Mouse (Mus musculus) midbrain, postnatal 0 days (tissue): ENCODE results near the gene Atoh8. TPM values are rescaled to one million over a fixed set of nuclear protein-coding genes. Genes with fewer than 3 reads are reported as not detected.

Source experiments
- ATAC-seq: fragments of 200-750 bp; cut with Nextera tagmentation; 2 replicates; pipeline ENCODE4 v1.8.0; 2017; ENCODE audit warnings: moderate number of reproducible peaks, mild to moderate bottlenecking, moderate TSS enrichment, moderate library complexity; ENCODE audit not compliant: low FRiP score
- DNase-seq: peaks from one replicate; pipeline ENCODE4 v3.0.0-alpha.2; 2015; ENCODE audit warnings: low spot score
- H3K27ac ChIP-seq: fragments of 300-500 bp; sonication (generic); 2 replicates; pipeline ENCODE4 v1.5.1; 2014; ENCODE audit warnings: low read depth, mild to moderate bottlenecking, low read length, mixed read lengths
- H3K27me3 ChIP-seq: fragments of 300-500 bp; sonication (generic); 2 replicates; pipeline ENCODE4 v1.6.1; 2014; ENCODE audit warnings: low read length, control low read depth, mixed read lengths; ENCODE audit not compliant: insufficient read depth
- H3K36me3 ChIP-seq: fragments of 300-500 bp; sonication (generic); 2 replicates; pipeline ENCODE4 v1.6.1; 2014; ENCODE audit warnings: low read length, control low read depth, mixed read lengths; ENCODE audit not compliant: insufficient read depth
- H3K4me1 ChIP-seq: fragments of 300-500 bp; sonication (generic); 2 replicates; pipeline ENCODE4 v1.6.1; 2014; ENCODE audit warnings: mild to moderate bottlenecking, control low read depth, antibody characterized with exemption, low read length, mixed read lengths; ENCODE audit not compliant: insufficient read depth
- H3K4me2 ChIP-seq: fragments of 300-500 bp; sonication (generic); 2 replicates; pipeline ENCODE4 v1.6.1; 2014; ENCODE audit warnings: low read depth, mild to moderate bottlenecking, low read length, mixed read lengths; ENCODE audit not compliant: poor library complexity, severe bottlenecking
- H3K4me3 ChIP-seq: fragments of 300-500 bp; sonication (generic); 2 replicates; pipeline ENCODE4 v1.5.1; 2014; ENCODE audit warnings: low read depth, mild to moderate bottlenecking, low read length, moderate library complexity
- H3K9ac ChIP-seq: fragments of 300-500 bp; sonication (generic); replicated peaks from 2 replicates; pipeline ENCODE4 v1.6.1; 2014; ENCODE audit warnings: mild to moderate bottlenecking, low read length, moderate library complexity, mixed read lengths; ENCODE audit not compliant: poor library complexity, severe bottlenecking
- H3K9me3 ChIP-seq: fragments of 300-500 bp; sonication (generic); 2 replicates; pipeline ENCODE4 v1.6.1; 2016; ENCODE audit warnings: low read length, control low read depth
- CTCF ChIP-seq: IDR thresholded peaks from 2 replicates; pipeline ENCODE4 v1.5.1; 2016; ENCODE audit warnings: antibody characterized with exemption, mild to moderate bottlenecking
- WGBS: fragments of 180-500 bp; shearing (Covaris S2); extraction: QIAGEN DNeasy Blood & Tissue Kit; methylation state at CpG from one replicate; pipeline ENCODE4 v1.1.7; 2014; 5-methylcytosine and 5-hydroxymethylcytosine counted together
- polyA plus RNA-seq: library from polyadenylated mRNA; unstranded; fragments of >200 nt; fragmentation: Nextera tagmentation; extraction: Ambion mirVana; gene quantifications from 2 replicates; pipeline ENCODE4 v1.2.1, GENCODE M21; 2015
- total RNA-seq: library from RNA; depleted of rRNA; stranded (reverse); fragments of >200 nt; gene quantifications from 2 replicates; pipeline ENCODE4 v1.2.3, GENCODE M21; 2014

The Atoh8 gene
- total and polyA plus RNA-seq, 2 experiments from 2014 or later, result 1.8 to 2.3 TPM

- Histone ChIP-seq H3K9me3 (no peaks in the 10 kb centered on the region), H3K4me2 (no peak overlapping the region), H3K9ac (no peak overlapping the region), H3K27me3 (no peaks in the 10 kb centered on the region), H3K4me3 (no peak overlapping the region), H3K27ac (no peak overlapping the region), H3K36me3 (no peaks in the 10 kb centered on the region), H3K4me1 (no peaks in the 10 kb centered on the region)
- WGBS, result 43% methylated on average over 2 of the region's 2 CpGs
- ATAC-seq, result no peak
- no peak for TF ChIP-seq CTCF
- no peak for DNase-seq
Measured at GRCm38 (mm10) chr6:72165907-72166306, 69.5 kb downstream of the Atoh8 start.

- H3K27me3 ChIP-seq, result no peaks in the 10 kb centered on the region
- peak; percentile 90 for ATAC-seq
- no peak overlapping the region for H3K9ac ChIP-seq
- H3K4me2 ChIP-seq, result no peak overlapping the region
- DNase-seq, result peak; percentile 94
- no peaks in the 10 kb centered on the region for H3K36me3 ChIP-seq
- no peak overlapping the region for H3K4me3 ChIP-seq
- H3K9me3 ChIP-seq, result no peaks in the 10 kb centered on the region
- peak; percentile 96 for TF ChIP-seq CTCF
- no peaks in the 10 kb centered on the region for H3K4me1 ChIP-seq
- H3K27ac ChIP-seq, result no peak overlapping the region
- 23% methylated on average over 20 of the region's 20 CpGs for WGBS
Measured at GRCm38 (mm10) chr6:72164321-72165275, 70.8 kb downstream of the Atoh8 start.

- DNase-seq, result no peak
- Histone ChIP-seq H3K9ac (no peak overlapping the region), H3K27me3 (no peaks in the 10 kb centered on the region), H3K4me2 (no peak overlapping the region), H3K4me1 (no peaks in the 10 kb centered on the region), H3K4me3 (no peak overlapping the region), H3K9me3 (no peaks in the 10 kb centered on the region), H3K36me3 (no peaks in the 10 kb centered on the region), H3K27ac (no peak overlapping the region)
- no peak for TF ChIP-seq CTCF
- WGBS, result 65% methylated on average over 19 of the region's 19 CpGs
- ATAC-seq, result no peak
Measured at GRCm38 (mm10) chr6:72162155-72162890, 73.1 kb downstream of the Atoh8 start.

GRCm38 (mm10) chr6:72161751-72162150, 73.6 kb downstream of the Atoh8 start:
- Histone ChIP-seq H3K4me3 (no peak overlapping the region), H3K9me3 (no peaks in the 10 kb centered on the region), H3K4me2 (no peak overlapping the region), H3K4me1 (no peaks in the 10 kb centered on the region), H3K27me3 (no peaks in the 10 kb centered on the region), H3K9ac (no peak overlapping the region), H3K27ac (no peak overlapping the region), H3K36me3 (no peaks in the 10 kb centered on the region)
- ATAC-seq (no peak), DNase-seq (no peak)
- 88% methylated on average over 5 of the region's 5 CpGs for WGBS
- no peak for TF ChIP-seq CTCF

GRCm38 (mm10) chr6:72160991-72161390, 74.4 kb downstream of the Atoh8 start:
- no peak for TF ChIP-seq CTCF
- no peaks in the 10 kb centered on the region for H3K27me3 ChIP-seq
- WGBS, result 83% methylated on average over 3 of the region's 3 CpGs

More at GRCm38 (mm10) chr6:72160991-72161390, 74.4 kb downstream of the Atoh8 start:
- Histone ChIP-seq H3K36me3 (no peaks in the 10 kb centered on the region), H3K4me2 (no peak overlapping the region), H3K9ac (no peak overlapping the region), H3K27ac (no peak overlapping the region), H3K4me1 (no peaks in the 10 kb centered on the region), H3K9me3 (no peaks in the 10 kb centered on the region), H3K4me3 (no peak overlapping the region)
- ATAC-seq (no peak), DNase-seq (no peak)
